Mouse (Mus musculus) left cerebral cortex, postnatal 36 days (tissue): Measurements from ENCODE around the gene Cul3. TPM values are rescaled to one million over a fixed set of nuclear protein-coding genes. Genes with fewer than 3 reads are reported as not detected.

Experiments
- total RNA-seq, 2 experiments: library from RNA; stranded (reverse); gene quantifications; 2 replicates each; pipeline ENCODE4 v1.2.3; 2021

The Cul3 gene
- total RNA-seq, 2 experiments from 2014 or later = 113 to 125 TPM

Other genes with a start within 250 kb of the Cul3 start
- gene Fam124b, start 122.0 kb downstream of the Cul3 start, total RNA-seq = under 1 TPM in 1 of 2 experiments, not detected in 1; 0.36 TPM
- gene Gm45261, start 121.0 kb upstream of the Cul3 start, total RNA-seq = not detected